Mouse (Mus musculus) v-Abl transformed pro-B cells (cell line): ENCODE measurements around the gene Ugt1a2.
"Not testable (repeated sequence)": the region's sequence is repeated elsewhere in the genome, so short reads cannot be mapped to it uniquely, and the experiment has no call there.

Source experiments
- in situ Hi-C, 2 experiments: fragments of 400-800 bp; cut with MboI; formaldehyde crosslinking; loops; one replicate each; pipeline ENCODE4 v1.15.1; 2025; ENCODE audit not compliant: unreplicated experiment in 2 of 2

Ugt1a2 gene

GRCm38 (mm10) chr1:88217144-88217543, 16.7 kb downstream of the Ugt1a2 start:
- in situ Hi-C loops: no loop called here

- in situ Hi-C loops: no loop called here
Observed at GRCm38 (mm10) chr1:88217576-88217975, 17.2 kb downstream of the Ugt1a2 start.

- in situ Hi-C loops: no loop called here
Observed at GRCm38 (mm10) chr1:88218051-88218450, 17.6 kb downstream of the Ugt1a2 start.

GRCm38 (mm10) chr1:88218591-88218990, 18.2 kb downstream of the Ugt1a2 start:
- in situ Hi-C loops: no loop called here

GRCm38 (mm10) chr1:88219054-88219453, 18.7 kb downstream of the Ugt1a2 start:
- in situ Hi-C loops: no loop called here

GRCm38 (mm10) chr1:88220336-88220735, 19.9 kb downstream of the Ugt1a2 start:
- in situ Hi-C loops: no loop called here

- in situ Hi-C loops: no loop called here
Observed at GRCm38 (mm10) chr1:88222216-88222615, 21.8 kb downstream of the Ugt1a2 start.

GRCm38 (mm10) chr1:88223011-88223515, 22.7 kb downstream of the Ugt1a2 start:
- in situ Hi-C loops: not testable (repeated sequence)

- in situ Hi-C loops: no loop called here
Observed at GRCm38 (mm10) chr1:88223591-88223990, 23.2 kb downstream of the Ugt1a2 start.

- in situ Hi-C loops: no loop called here
Observed at GRCm38 (mm10) chr1:88224029-88224776, 23.8 kb downstream of the Ugt1a2 start.

- in situ Hi-C loops: not testable (repeated sequence)
Observed at GRCm38 (mm10) chr1:88225301-88225700, 24.9 kb downstream of the Ugt1a2 start.

- in situ Hi-C loops: no loop called here
Observed at GRCm38 (mm10) chr1:88225741-88226140, 25.3 kb downstream of the Ugt1a2 start.

- in situ Hi-C loops: no loop called here
Observed at GRCm38 (mm10) chr1:88226670-88227379, 26.4 kb downstream of the Ugt1a2 start, which contains the start of gene Mroh2a. TSS of gene Mroh2a (plus strand) at chr1:88226986.

GRCm38 (mm10) chr1:88227482-88227881, 27.1 kb downstream of the Ugt1a2 start:
- in situ Hi-C loops: no loop called here

- in situ Hi-C loops: no loop called here
Observed at GRCm38 (mm10) chr1:88228121-88228520, 27.7 kb downstream of the Ugt1a2 start.

GRCm38 (mm10) chr1:88229566-88229965, 29.2 kb downstream of the Ugt1a2 start:
- in situ Hi-C loops: no loop called here

GRCm38 (mm10) chr1:88229986-88230385, 29.6 kb downstream of the Ugt1a2 start:
- in situ Hi-C loops: no loop called here

- in situ Hi-C loops: no loop called here
Observed at GRCm38 (mm10) chr1:88230421-88230820, 30.0 kb downstream of the Ugt1a2 start.

- in situ Hi-C loops: no loop called here
Observed at GRCm38 (mm10) chr1:88230981-88231802, 30.8 kb downstream of the Ugt1a2 start.

GRCm38 (mm10) chr1:88231803-88232499, 31.6 kb downstream of the Ugt1a2 start:
- in situ Hi-C loops: no loop called here
